Mouse (Mus musculus) CD4-positive, CD25-positive, alpha-beta regulatory T cell, adult 4 months (primary cell): ENCODE data around the gene Homer2. TPM values are rescaled to one million over a fixed set of nuclear protein-coding genes. Genes with fewer than 3 reads are reported as not detected.

Experiments used
- ATAC-seq: one replicate; pipeline ENCODE4 v1.8.0; 2017
- polyA plus RNA-seq, 2 experiments: library from polyadenylated mRNA; unstranded; fragments of 100-300 nt; shearing (Covaris generic); gene quantifications; one replicate each; pipeline ENCODE4 v1.2.1; 2017

Homer2 gene
- polyA plus RNA-seq, 2 experiments from 2014 or later, result 0.70 TPM; not detected in 1

- ATAC-seq, result no peak
These were observed 58.1 kb downstream of the Homer2 start for GRCm38 (mm10) chr7:81649270-81649669.

- no peak for ATAC-seq
These were observed 59.4 kb downstream of the Homer2 start for GRCm38 (mm10) chr7:81647959-81648358.

- ATAC-seq, result no peak
These were observed 62.6 kb downstream of the Homer2 start for GRCm38 (mm10) chr7:81644551-81645235.

- ATAC-seq, result no peak
These were observed 66.2 kb downstream of the Homer2 start for GRCm38 (mm10) chr7:81641101-81641500.

GRCm38 (mm10) chr7:81632586-81632985, 74.7 kb downstream of the Homer2 start:
- ATAC-seq, result no peak

GRCm38 (mm10) chr7:81631261-81631660, 76.1 kb downstream of the Homer2 start:
- no peak for ATAC-seq

- ATAC-seq, result no peak
These were observed 80.9 kb downstream of the Homer2 start for GRCm38 (mm10) chr7:81626460-81626859.

GRCm38 (mm10) chr7:81623767-81624166, 83.6 kb downstream of the Homer2 start:
- no peak for ATAC-seq

GRCm38 (mm10) chr7:81622793-81623192, 84.5 kb downstream of the Homer2 start:
- ATAC-seq, result no peak

GRCm38 (mm10) chr7:81615031-81615430, 92.3 kb downstream of the Homer2 start:
- no peak for ATAC-seq

- ATAC-seq, result no peak
These were observed 94.3 kb downstream of the Homer2 start for GRCm38 (mm10) chr7:81612856-81613635.

- ATAC-seq, result no peak
These were observed 97.2 kb downstream of the Homer2 start for GRCm38 (mm10) chr7:81610125-81610524.

GRCm38 (mm10) chr7:81606452-81606851, 100.9 kb downstream of the Homer2 start:
- ATAC-seq, result no peak

GRCm38 (mm10) chr7:81605489-81605888, 101.8 kb downstream of the Homer2 start:
- ATAC-seq, result no peak

GRCm38 (mm10) chr7:81604991-81605390, 102.3 kb downstream of the Homer2 start:
- no peak for ATAC-seq

- ATAC-seq, result no peak
These were observed 107.7 kb downstream of the Homer2 start for GRCm38 (mm10) chr7:81599379-81600280.

- ATAC-seq, result no peak
These were observed 109.7 kb downstream of the Homer2 start for GRCm38 (mm10) chr7:81597660-81598059.

GRCm38 (mm10) chr7:81596086-81596485, 111.2 kb downstream of the Homer2 start:
- ATAC-seq, result no peak

- ATAC-seq, result no peak
These were observed 112.3 kb downstream of the Homer2 start for GRCm38 (mm10) chr7:81595056-81595455.

GRCm38 (mm10) chr7:81593387-81593786, 113.9 kb downstream of the Homer2 start:
- ATAC-seq, result no peak

GRCm38 (mm10) chr7:81592686-81593085, 114.6 kb downstream of the Homer2 start:
- ATAC-seq, result no peak

GRCm38 (mm10) chr7:81587238-81587637, 120.1 kb downstream of the Homer2 start:
- ATAC-seq, result no peak

GRCm38 (mm10) chr7:81585326-81585725, 122.0 kb downstream of the Homer2 start:
- no peak for ATAC-seq
